Mouse (Mus musculus) G1E (cell line): ENCODE results near the gene Upk2. TPM values are rescaled to one million over a fixed set of nuclear protein-coding genes. Genes with fewer than 3 reads are reported as not detected.
"Not testable (repeated sequence)": the region's sequence is repeated elsewhere in the genome, so short reads cannot be mapped to it uniquely, and the experiment has no call there.

Experiments
- ATAC-seq: 2 replicates; pipeline ENCODE4 v1.8.0; 2016; ENCODE audit warnings: mild to moderate bottlenecking; ENCODE audit not compliant: insufficient number of reproducible peaks, poor library complexity, low FRiP score, severe bottlenecking; ENCODE audit errors: extremely low read depth
- DNase-seq: peaks from one replicate; pipeline ENCODE4 v3.0.0; 2012; ENCODE audit warnings: low spot score
- H3K27me3 ChIP-seq: 2 replicates; pipeline ENCODE4 v1.6.1; 2012; ENCODE audit warnings: mild to moderate bottlenecking, low read length, inconsistent platforms; ENCODE audit not compliant: insufficient read depth
- H3K36me3 ChIP-seq: replicated peaks from 2 replicates; pipeline ENCODE3; 2012; ENCODE audit warnings: mild to moderate bottlenecking, inconsistent platforms
- H3K4me1 ChIP-seq: 2 replicates; pipeline ENCODE4 v1.6.1; 2012; ENCODE audit warnings: low read depth, low read length, inconsistent platforms, mixed read lengths; ENCODE audit not compliant: insufficient read depth
- H3K4me3 ChIP-seq: 2 replicates; pipeline ENCODE4 v1.5.1; 2012; ENCODE audit warnings: low read depth, mild to moderate bottlenecking, inconsistent platforms, low read length, moderate library complexity, mixed read lengths
- H3K9me3 ChIP-seq: replicated peaks from 2 replicates; pipeline ENCODE4 v1.6.1; 2012; ENCODE audit warnings: inconsistent platforms
- CTCF ChIP-seq: IDR thresholded peaks from 2 replicates; pipeline ENCODE4 v1.5.1; 2012; ENCODE audit warnings: low read depth, low read length, inconsistent platforms, mixed read lengths
- GATA1 ChIP-seq: IDR thresholded peaks from 2 replicates; pipeline ENCODE4 v1.6.1; 2012; ENCODE audit warnings: borderline replicate concordance, low read length, inconsistent platforms, mixed read lengths
- GATA2 ChIP-seq: IDR thresholded peaks from 2 replicates; pipeline ENCODE4 v1.6.1; 2012; ENCODE audit warnings: low read depth, low read length, inconsistent platforms, borderline replicate concordance
- POLR2AphosphoS5 ChIP-seq: IDR thresholded peaks from 2 replicates; pipeline ENCODE4 v1.6.1; 2012; ENCODE audit warnings: low read depth, low read length, inconsistent platforms; ENCODE audit not compliant: insufficient replicate concordance
- TAL1 ChIP-seq: conservative IDR thresholded peaks from 2 replicates; pipeline ENCODE4 v1.6.1; 2012; ENCODE audit warnings: low read depth, low read length, inconsistent platforms, mixed read lengths
- polyA plus RNA-seq: library from polyadenylated mRNA; stranded (reverse); fragments of >175 nt; gene quantifications from 2 replicates; pipeline ENCODE4 v1.2.3, GENCODE M21; 2012
- total RNA-seq, 2 experiments: library from RNA; stranded (forward) in 1 of 2; stranded (reverse) in 1 of 2; fragments of 200-1000 nt in 1 of 2; fragments of >200 nt in 1 of 2; fragmentation: Nextera tagmentation in 1 of 2; gene quantifications; 2 replicates each; pipeline ENCODE4 v1.2.3; 2014 to 2017

The Upk2 gene
- total and polyA plus RNA-seq, 3 experiments, result not detected

- Histone ChIP-seq H3K4me1 (no peaks in the 10 kb centered on the region), H3K36me3 (no peaks in the 10 kb centered on the region), H3K27me3 (peaks cover 40% of the 10 kb centered on the region), H3K9me3 (no peaks in the 10 kb centered on the region), H3K4me3 (no peak overlapping the region)
- peak; percentile 60 for DNase-seq
- ATAC-seq, result no peak; the same call in 1 of the 2 replicates
- TF ChIP-seq GATA2, result no peak
- peak; percentile 44; the same call in 1 of the 2 replicates for TF ChIP-seq CTCF
- no peak for TF ChIP-seq TAL1
Observed at GRCm38 (mm10) chr9:44454132-44454890, 465 bp downstream of the Upk2 start.

- peaks cover 31% of the 10 kb centered on the region for H3K27me3 ChIP-seq
- H3K9me3 ChIP-seq, result no peaks in the 10 kb centered on the region
- ATAC-seq, result no peak
- H3K4me3 ChIP-seq, result no peak overlapping the region
- no peaks in the 10 kb centered on the region for H3K36me3 ChIP-seq
- H3K4me1 ChIP-seq, result no peaks in the 10 kb centered on the region
- no peak for DNase-seq
- TF ChIP-seq POLR2AphosphoS5 (no peak), CTCF (no peak), GATA1 (no peak), GATA2 (no peak), TAL1 (no peak)
Observed at GRCm38 (mm10) chr9:44450387-44450786, 4.4 kb downstream of the Upk2 start.

GRCm38 (mm10) chr9:44444402-44445025 lies 10.3 kb downstream of the Upk2 start:
- H3K27me3 ChIP-seq, H3K4me3 ChIP-seq, H3K9me3 ChIP-seq: not testable (repeated sequence)

GRCm38 (mm10) chr9:44440961-44441360 lies 13.8 kb downstream of the Upk2 start, which contains the start of gene Foxr1:
Gene Foxr1 (minus strand): TSS chr9:44441136.
- H3K4me1 ChIP-seq, result no peaks in the 10 kb centered on the region
- peaks cover 9% of the 10 kb centered on the region for H3K27me3 ChIP-seq
- no peaks in the 10 kb centered on the region for H3K9me3 ChIP-seq
- ATAC-seq (no peak), DNase-seq (no peak)
- no peak for TF ChIP-seq GATA2
- no peak for TF ChIP-seq CTCF
- TF ChIP-seq POLR2AphosphoS5, result no peak
- TF ChIP-seq GATA1, result no peak
- no peak for TF ChIP-seq TAL1
- no peaks in the 10 kb centered on the region for H3K36me3 ChIP-seq
- no peak within 1 kb of the TSS for H3K4me3 ChIP-seq

More at GRCm38 (mm10) chr9:44444402-44445025, 10.3 kb downstream of the Upk2 start:
- not testable (repeated sequence) for ATAC-seq, H3K36me3 ChIP-seq, H3K4me1 ChIP-seq, DNase-seq

- no peak overlapping the region for H3K4me3 ChIP-seq
- TF ChIP-seq GATA1 (no peak), CTCF (no peak), POLR2AphosphoS5 (no peak)
- DNase-seq, result no peak
- no peaks in the 10 kb centered on the region for H3K36me3 ChIP-seq
- H3K9me3 ChIP-seq, result no peaks in the 10 kb centered on the region
- peaks cover 31% of the 10 kb centered on the region for H3K27me3 ChIP-seq
- peaks cover 4% of the 10 kb centered on the region; the same call in 1 of the 2 replicates for H3K4me1 ChIP-seq
- ATAC-seq, result no peak
Observed at GRCm38 (mm10) chr9:44435747-44436146, 19.0 kb downstream of the Upk2 start.

GRCm38 (mm10) chr9:44432577-44433185 lies 22.1 kb downstream of the Upk2 start:
- H3K27me3 ChIP-seq, result peaks cover 33% of the 10 kb centered on the region
- H3K4me1 ChIP-seq, result peaks cover 4% of the 10 kb centered on the region; the same call in 1 of the 2 replicates
- DNase-seq, result no peak
- no peaks in the 10 kb centered on the region for H3K9me3 ChIP-seq
- TF ChIP-seq TAL1 (no peak), CTCF (no peak), POLR2AphosphoS5 (no peak), GATA1 (no peak), GATA2 (no peak)
- H3K4me3 ChIP-seq, result no peak overlapping the region
- no peaks in the 10 kb centered on the region for H3K36me3 ChIP-seq
- ATAC-seq, result no peak
